Mouse (Mus musculus) gastrocnemius, adult 18-20 months (tissue): ENCODE results near the gene Shf. TPM values are rescaled to one million over a fixed set of nuclear protein-coding genes. Genes with fewer than 3 reads are reported as not detected.

Source experiments
- DNase-seq: peaks from one replicate; pipeline ENCODE4 v3.0.0; 2021; ENCODE audit warnings: low spot score
- total RNA-seq, 2 experiments: library from RNA; stranded (reverse); gene quantifications; 2 replicates each; pipeline ENCODE4 v1.2.3; 2021

Shf gene
- total RNA-seq, 2 experiments from 2014 or later = 1.7 to 1.9 TPM

DNA sequence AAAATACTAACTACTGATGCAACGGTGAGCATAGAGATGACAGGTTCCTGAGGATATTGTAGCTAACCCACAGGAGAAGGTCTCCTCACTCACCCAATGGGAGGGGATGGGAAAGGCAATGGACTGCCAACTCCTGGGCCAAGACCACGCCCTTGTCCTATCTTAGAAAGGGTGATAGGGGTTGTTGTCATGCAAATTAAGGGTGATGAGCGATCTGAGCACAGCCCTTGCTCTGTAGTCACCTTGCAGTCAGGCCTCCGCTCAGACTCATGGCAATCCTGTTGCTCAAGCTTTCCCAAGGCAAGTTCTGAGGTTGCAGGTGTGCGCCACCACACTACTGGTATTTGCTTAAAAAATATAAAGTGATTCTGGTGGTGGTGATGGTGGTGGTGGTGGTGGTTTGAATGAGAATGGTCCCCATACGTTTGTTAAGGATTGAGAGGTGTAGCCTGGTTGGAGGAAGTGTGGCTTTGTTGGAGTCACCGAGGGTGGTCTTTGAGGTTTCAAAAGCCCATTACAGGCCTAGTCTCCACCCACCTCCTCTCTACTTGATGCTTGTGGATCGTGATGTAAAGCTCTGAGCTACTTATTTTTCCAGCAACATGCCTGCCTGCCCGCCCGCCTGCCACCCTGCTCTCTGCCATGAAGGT lies 1.3 kb upstream of the Shf start:
- DNase-seq = no peak

DNA sequence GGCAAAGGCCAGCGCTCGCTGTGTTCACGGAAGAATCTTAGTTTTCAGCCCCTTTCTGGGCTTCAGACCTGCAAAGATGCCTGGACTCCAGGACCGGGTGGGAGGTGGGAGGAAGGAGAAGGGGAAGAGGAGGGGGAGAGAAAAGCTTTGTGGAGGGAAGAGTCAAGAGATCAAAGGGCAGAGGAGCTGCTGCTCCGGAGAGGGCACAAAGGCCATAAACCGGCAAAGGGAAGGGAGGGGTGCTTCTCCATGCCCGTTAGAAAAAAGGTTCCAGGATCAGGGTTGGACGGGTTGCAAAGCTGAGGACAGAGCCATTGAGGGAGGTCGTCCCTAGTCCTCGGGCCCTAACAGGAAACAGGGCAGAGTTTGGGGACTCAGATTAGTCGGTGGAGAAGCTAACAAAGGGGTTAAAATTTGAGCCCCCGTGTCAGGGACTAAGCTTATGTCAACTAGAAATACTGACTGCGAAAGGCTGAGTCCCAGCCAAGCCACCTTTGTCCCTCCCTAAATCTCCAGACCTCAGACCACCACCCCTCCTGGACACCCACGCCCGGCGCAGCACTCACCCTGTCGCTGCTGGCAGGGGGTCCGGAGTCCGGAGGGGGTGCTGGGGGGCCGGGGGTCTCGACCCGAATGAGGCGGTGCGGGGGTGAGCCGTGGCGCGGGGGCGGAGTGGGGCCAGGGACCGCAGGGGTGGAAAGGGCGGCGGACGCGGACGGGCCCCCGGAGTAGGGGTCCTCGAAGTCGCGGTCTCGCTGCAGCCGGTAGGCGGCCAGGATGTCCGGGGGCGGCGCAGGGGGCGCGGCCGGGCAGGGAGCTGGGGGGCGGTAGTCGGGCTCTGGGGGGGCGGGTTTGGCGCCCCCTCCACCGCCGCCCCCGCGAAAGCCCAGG lies 636 bp downstream of the Shf start:
- no peak for DNase-seq

DNA sequence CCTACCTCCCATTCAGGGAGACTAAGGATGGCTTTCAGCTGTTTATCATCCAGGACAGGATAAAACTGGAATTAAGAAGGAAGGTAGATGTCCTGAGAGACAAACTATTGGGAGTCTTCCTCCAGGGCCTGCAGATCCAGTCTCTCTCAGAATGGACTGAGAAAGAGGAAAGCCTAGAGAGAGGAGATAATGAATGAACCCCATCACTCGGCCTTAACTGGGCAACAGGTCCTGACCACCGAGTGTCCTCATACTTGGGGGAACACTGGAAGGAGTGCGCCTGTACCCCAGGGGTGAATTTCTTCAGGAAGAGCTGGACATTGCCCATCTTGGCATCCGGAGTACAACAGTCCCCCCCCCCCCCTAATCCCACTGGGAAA lies 1.3 kb downstream of the Shf start:
- no peak for DNase-seq

DNA sequence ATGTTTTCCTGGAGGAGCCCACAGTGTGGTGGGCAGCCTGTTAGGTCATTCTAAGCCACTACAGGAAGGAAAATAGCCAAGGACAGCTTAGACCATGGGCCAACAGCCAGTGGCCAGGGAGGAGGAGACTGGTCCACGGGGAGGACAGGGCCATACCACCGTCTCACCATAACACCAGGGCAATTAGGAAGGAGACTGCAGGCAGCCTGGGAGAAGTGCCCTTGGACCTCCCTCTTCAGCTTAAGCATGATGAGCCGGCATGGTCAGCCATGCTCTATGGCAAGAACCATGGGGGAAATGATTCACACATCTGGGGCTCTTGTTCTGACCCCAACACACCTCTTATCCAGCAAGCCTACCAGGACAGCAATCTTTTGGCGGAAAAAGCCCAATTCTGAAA lies 1.8 kb downstream of the Shf start:
- no peak for DNase-seq

DNA sequence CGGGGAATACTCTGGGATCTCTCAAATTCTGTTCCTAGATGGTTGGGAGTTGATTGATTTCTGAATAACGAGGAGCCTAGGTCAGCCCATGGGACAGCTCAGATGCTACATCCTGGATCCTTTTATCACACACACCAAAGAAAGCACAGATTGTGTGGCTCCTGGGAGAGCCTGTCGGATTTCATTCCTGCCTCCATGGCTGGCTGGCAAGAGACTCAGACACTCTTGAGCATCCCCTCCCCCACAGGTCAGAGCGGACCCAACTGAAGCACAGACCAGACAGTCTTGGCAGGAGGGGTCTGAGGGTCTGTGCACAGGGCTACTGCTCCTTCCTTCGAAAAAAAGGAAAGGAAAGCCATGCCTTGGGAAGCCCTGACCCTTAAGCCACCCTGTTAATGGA lies 2.3 kb downstream of the Shf start:
- DNase-seq = no peak

DNA sequence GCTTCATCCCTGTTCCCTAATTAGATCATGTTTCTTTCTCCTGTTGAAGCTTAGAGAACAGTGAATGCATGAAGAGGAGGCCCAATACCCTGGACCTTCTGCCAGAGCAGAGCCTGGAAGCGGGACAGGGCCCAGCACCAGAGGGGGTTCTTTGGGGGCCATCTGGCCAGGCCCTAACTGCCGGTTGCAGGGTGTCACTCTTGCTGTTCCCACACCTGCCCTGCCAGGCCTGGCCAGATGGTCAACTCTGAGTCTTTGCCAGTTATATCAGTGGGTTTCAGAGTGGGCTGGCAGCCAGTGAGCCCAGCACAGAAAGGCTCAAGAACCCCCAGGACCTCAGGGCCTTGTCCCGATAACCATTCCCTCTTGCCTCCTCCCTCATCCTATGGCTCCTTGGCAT lies 2.9 kb downstream of the Shf start:
- no peak for DNase-seq

DNA sequence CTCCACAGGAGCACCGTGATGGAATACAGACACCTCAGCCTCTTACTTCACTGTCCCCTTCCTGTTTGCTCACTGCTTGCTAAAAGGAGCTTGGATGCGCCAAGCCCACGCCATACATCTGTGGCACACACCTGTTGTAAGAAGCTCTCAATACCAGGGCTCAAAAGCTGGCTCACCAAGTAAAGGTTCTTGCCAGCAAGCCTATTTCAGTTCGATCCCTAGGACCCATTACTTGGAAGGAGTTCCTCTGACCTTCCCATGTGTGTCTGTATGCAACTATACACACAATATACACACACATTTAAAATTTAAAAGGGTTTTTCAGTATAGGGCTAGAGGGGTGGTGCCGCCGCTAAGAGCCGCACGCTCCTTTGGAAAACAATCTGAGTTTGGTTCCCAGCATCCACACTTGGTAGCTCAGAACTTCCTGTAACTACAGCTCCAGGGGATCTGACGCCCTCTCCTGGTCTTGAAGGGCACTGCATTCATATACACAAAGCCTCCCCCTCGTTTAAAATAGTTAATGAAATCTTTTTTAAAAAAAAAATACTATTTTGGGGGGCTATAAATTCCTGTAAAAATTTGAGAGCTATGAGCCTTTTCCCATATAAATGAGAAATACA lies 3.6 kb downstream of the Shf start:
- DNase-seq = no peak

DNA sequence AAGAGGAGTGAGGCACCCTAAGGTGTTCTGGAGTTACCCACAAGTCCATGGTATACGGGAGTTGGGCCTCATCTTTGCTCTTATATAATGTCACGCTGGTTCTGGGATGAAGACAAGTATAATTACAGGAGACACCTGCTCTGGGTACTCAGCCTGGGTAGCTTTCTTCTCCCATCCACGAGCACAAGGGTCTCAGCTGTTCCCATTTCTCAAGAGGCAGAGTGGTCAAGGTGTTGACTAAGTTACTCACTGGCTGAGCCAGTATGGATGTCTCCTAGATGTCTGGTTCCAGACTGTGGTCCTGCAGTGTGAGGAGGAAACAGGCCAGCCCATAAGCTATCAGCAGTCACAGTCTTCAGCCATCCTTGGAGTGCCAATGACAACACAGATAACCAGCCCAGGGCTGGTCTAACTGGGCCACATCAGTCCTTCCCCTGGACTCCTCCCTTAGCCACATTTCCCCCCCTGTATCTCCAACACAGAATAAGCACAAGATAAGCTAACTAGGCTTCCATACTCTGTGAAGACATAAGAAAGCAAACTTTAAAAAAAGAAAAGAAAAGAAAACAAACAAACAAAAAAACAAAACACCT lies 4.5 kb downstream of the Shf start:
- DNase-seq = no peak

DNA sequence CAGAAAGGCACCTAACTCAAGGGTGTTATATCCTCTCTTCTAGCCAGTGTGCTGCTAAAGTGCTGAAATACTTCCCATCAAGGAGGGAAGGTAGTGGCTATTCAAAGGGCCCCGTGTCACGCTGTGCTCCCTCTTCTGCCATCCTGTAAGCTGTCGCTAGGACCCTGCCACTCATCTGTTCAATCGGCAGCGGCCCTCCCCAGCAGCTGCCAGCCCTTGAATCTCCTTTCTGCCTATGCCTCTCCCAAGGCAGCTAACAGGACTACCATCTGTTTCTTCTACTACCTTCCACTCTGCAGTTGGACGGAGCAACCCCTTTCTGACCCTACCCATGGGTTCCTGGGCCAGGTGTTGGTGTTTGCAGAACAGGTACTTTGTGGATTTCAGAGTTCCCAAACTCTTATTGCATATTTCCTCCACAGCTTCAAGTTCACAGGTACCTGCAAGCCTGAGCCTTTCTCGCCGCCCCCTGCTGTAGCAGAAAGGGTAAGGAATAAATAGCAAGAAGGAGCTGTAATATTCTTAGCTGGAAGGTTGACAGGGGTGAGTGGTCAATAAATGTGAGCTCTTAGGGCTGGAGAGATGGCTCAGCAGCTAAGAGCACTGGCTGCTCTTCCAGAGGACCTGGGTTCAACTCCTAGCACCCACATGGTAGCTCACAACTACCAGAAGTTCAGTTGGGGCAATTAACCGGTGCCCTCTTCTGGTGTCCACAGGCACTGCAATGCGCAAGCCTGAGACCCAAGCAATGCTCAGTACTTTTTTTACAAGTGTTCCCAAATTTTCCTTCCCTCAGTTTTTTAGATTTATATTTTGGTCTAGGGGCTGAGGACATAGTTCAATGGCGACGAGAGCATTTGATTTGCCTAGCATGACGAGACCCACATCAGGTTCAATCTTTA lies 6.1 kb downstream of the Shf start:
- DNase-seq = no peak

DNA sequence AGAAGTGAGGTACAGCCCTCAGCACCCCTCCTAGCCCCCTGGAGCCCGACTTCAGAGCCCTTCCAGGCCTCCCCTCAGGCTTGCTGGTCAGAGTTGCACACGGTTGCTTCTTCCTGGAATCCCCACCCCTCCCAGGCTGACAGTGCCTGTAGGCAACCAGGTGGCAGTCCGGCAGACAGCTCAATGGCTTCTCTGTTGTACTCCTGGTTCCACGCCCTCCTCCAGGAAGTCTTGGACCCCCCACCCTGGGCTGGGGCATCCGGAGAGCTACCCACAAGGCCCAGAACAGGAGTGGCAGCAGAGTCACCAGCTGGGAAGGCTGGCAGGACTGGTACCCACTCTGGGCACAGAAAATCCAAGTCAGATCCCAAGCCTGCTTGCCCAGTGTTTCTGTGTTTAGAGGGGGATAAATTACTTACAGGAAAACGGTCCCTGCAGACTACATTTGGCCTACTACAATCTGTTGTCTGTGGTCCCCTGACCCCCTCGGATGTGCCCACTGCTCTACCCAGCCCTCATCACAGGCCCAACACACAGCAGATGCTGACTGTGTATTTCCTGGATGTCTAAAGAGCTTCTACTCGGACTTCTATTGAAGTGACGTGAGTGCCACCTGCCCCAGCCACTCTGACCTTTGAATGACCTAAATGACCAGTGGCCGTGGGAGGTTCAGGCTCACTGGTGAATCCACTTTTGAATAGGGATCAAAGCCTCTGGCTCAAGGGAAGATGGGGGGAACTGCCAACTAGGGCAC lies 6.9 kb downstream of the Shf start:
- DNase-seq = no peak

DNA sequence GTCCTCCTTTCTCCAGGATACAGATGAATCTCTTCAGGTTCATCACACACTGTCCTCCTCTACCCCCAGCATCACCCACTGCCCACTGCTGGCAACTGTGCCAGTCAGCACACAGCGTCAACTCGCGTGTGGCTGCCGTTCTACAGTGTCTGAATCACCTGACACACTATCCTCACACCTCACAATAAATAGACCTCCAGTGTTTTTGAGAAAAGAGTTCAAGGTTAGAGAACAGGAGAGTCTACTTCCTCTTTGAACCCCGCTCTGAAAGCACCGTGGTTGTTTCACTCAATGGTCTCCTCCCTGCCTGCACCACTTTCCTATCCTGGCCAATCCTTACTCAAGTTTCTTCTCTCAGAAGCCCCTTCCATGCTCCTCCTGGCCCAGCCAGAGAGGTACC lies 7.8 kb downstream of the Shf start:
- no peak for DNase-seq

DNA sequence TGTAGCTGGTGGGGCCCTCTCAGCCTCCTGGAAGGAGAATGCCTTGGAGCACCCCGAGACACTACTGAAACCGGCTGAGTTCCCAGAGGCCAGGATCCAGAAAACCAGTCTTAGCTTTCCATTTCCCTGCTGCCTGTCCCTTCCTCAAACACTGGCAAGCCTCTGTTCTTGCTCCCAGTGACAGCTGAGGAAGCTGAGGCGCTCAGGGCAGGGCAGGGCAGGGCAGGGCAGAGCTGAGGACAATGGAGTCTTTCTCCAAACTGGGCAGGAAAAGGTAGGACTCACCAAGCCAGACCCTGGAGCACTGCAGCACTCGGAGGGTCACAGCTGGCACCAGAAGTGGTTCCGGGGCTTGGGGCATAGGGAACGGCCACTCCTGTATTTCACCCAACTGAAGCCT lies 8.7 kb downstream of the Shf start:
- no peak for DNase-seq

DNA sequence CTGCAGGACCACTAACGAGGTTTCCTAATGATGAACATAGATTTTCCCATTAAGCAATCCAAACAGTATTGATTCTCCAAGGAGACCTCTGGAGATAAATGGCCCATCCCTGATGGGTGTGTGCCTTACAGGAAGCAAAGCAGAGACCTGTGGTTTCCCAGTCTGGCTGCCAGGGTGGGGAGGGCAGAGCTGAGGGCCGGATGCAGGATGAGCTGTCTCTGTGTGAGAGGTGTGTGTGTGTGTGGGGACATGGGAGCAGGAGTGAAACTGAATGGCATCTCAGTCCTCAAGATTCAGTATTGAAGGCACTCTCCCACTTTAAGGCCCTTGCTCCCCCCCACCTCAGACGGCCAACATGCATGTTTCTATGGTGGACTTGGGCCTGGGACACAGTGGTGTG lies 12.8 kb downstream of the Shf start:
- DNase-seq = no peak

DNA sequence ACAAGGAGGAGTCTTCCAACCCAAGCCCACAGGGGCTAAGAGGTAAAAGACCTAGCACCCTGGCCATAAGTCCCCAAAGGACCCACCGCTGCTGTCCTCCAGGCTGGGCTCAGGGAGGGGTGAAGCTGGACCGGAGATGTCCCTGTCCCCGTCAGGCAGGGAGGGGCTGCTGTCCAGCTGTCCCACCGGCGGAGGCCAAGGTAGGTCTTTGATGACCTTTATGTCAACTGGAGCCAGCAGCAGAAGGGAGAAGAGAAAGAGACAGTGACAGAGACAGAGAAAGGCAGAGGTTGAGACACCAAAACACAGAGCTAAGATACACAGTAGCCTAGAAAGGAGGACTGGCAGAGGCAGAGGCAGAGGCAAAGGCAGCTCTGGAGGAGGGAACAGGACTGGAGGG lies 13.6 kb downstream of the Shf start:
- no peak for DNase-seq

DNA sequence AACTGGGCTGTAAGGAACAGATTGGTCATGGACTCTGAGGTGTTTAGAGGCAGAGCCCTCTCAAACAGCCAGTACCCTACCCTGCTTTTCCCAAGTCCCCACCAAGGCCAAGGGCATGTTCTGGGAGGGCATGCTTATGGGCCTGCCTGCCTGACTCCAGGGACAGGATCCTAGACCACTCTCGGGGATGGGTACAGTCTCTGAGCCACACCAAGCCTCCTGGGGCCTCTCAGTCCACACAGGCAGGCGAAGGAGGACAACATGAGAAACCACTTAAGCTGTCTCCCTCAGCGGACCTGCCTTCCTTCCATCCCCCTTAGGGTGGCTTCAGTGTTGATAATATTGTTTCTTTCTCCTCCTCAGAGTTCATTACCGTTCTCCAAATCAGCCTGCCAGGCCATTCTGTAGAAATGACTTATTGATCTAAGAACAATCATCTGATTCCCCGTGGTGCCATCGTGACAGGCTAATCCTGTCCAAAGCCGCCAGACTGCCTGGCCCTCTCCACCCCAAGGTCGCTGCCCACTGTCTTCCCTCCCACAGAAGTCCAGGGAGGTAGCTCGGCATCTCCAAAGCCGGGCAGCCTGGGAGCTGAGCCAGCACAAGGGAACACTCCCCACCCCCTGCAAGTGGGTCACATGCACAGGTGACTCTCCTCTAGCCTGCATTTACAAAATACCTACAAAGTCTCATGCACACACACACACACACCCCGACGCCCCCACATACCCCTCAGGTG lies 14.6 kb downstream of the Shf start:
- no peak for DNase-seq

DNA sequence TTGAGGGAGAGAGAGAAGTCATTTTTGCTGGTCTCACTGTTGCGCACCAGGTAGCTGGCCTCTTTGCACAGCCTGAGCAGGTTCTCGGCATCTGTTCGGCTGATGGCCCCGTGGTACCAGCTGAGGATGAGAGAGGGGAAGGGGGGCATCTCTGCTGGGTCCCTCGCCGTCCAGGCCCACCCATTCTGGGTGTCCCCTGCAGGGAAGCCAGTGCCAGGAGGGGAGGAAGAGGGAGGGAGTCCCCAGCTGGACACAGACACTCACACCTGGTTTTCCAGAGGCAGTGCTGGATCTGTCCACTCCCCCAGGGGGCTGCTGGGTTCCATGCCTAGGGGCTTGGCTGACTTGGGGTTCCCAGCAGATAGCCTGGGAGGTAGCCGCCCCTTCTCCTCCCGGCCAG lies 15.2 kb downstream of the Shf start:
- DNase-seq = no peak

DNA sequence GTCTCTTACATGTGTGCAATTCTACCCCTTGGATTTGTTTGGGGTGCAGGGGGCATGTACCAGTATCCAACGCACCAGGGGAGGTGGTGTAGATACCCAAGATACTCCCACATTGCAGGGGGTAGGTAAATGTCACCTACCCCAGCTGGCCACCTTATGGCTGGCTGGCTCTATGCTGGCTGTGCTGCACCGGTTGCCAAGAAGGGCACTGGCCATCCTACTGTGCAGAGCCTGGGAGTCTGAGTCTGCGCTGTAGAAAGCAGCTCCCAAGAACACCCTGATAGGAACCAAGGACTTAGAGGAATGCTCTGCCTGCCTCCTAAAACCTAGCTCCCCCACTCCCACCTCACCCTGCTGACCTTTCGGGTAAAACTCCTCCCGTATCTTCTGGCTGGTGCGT lies 16.0 kb downstream of the Shf start:
- no peak for DNase-seq

DNA sequence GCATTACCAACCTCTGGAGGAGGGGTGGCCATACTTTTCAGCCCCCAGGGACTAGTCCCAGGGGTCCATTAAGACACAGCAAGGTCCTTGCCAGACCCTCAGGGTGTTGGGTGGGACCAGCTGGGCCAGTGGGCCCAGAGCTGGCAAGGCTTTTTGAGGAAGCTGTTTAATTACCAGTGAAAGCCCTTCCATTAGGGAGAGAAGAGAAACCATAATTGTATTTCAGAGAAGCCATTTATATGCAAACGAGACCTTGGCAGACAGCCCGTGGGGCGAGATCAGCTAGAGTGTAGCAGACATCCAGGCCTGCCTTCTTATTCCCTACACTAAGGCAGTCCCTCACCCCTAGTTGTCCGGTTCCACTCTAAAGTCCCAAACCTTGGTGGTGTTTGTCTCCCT lies 17.0 kb downstream of the Shf start:
- no peak for DNase-seq

DNA sequence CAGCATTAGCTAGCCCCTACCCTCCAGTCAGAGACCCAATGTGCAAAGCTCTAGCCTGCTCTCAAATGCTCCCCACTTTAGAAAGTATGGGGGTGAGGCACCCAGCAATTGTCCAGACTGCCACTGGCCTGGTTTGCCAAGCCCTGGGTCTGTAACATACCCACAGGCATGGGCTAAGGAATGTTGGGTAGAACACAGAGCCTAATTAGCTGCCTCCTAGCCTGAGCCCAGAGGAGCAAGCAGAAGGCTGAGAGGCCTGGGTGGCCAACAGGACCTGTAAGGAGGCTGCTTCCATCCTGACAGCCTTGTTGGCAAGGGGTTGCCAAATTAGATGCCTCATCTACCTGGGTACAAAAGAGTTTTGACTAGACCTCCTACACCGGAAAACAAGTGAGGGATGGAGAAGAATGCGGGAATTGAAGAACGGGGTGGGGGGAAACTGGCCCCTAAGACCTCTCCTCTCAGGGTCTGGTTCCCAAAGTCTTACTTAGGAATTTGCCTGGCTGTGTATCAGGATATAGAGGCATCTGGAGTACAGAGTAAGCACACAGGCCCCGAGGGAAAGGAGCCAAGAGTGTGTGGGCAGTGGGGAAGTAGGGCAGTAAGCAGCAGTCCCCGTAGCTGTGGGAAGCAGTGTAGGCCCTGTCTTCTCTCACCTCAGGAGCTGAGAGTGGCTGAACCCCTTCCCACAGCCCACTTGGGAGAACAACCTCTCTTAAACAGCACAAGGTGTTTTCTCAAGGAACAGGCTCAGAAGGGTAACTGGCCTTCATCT lies 17.6 kb downstream of the Shf start:
- DNase-seq = no peak
